Mouse (Mus musculus): ENCODE measurements around the gene Rrm2.

GRCm38 (mm10) chr12:24699578-24699977, 8.5 kb upstream of the Rrm2 start:
- TF ChIP-seq CTCF (IDR thresholded peaks at IDR 0.05; ENCODE audit: extremely low read depth, insufficient read depth, low read length) (no peak), POLR2A (IDR thresholded peaks at IDR 0.05; ENCODE audit: extremely low read depth, insufficient read depth, low read length) (no peak)
